Mouse (Mus musculus): ENCODE measurements around the gene Vmn2r87. TPM values are rescaled to one million over a fixed set of nuclear protein-coding genes. Genes with fewer than 3 reads are reported as not detected.
"Not testable (repeated sequence)": the region's sequence is repeated elsewhere in the genome, so short reads cannot be mapped to it uniquely, and the experiment has no call there.

Vmn2r87 gene
- not detected in 2 replicates for polyA plus RNA-seq (2014; fragmentation: Nextera tagmentation; extraction: Ambion mirVana)

DNA sequence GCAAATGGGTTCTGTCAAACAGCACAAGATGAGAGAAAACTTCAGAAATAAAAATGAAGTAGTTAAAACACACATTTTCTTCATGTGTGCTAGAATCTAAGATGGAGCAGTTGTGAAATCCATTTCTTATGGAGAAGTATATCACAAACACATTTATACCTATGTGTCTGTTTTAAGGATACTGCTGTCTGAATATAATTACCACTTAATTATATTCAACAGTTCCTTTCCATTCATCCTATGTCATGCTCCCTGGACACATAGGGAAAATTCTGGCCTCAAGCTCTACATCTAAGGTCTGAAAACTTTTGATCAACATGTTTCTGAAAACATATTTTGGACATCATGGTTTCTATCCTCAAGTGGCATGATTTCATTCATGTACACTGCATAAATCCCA, at the start of gene Vmn2r87:
Gene Vmn2r87, minus strand, starts transcription at position 101 of the 400 bp plus-strand sequence.
- no peak within 1 kb of the TSS for H3K27ac ChIP-seq (ENCODE audit: low read depth)
- no peaks in the 10 kb centered on the region for H3K36me3 ChIP-seq (ENCODE audit: control insufficient read depth, insufficient read depth, low read length)
- H3K4me2 ChIP-seq (ENCODE audit: low read length): no peak within 1 kb of the TSS
- no peaks in the 10 kb centered on the region for H3K4me1 ChIP-seq (replicated peaks; ENCODE audit: control insufficient read depth, insufficient read depth, low read length)
- H3K27me3 ChIP-seq (replicated peaks; ENCODE audit: control insufficient read depth, insufficient read depth, low read length): no peaks in the 10 kb centered on the region
- H3K9ac ChIP-seq (ENCODE audit: low read length): no peak within 1 kb of the TSS
- no peak for ATAC-seq (replicated peaks; ENCODE audit: low FRiP score, low TSS enrichment, low read depth)
- H3K4me3 ChIP-seq (ENCODE audit: low read depth, low read length): no peak within 1 kb of the TSS
- no peak for DNase-seq (ENCODE audit: low spot score)
- H3K9me3 ChIP-seq (ENCODE audit: control insufficient read depth, low read length): no peaks in the 10 kb centered on the region

DNA sequence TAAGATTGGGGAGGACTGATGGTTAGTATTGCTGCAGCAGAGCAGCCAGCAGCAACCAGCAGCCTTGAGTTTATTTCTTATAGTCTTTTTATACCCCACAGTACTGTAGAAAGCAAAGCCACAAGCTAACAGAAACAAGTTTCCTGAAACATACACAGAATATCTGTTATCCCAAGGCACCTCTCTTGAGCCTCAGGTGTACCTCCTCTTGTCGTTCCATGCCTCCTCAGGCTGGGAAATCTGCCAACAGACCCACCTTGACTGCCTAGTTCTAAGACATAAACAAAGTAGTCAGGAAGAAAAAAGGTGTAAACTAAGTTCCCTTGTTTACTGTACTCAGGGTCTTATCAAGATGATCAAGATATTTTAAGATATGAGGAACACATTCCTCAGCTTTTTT, 47.1 kb upstream of the Vmn2r87 start:
- WGBS: 48% methylated on average over 1 of the region's 1 CpGs
- not testable (repeated sequence) for H3K4me2 ChIP-seq (ENCODE audit: low read length); H3K9me3 ChIP-seq (ENCODE audit: control insufficient read depth, low read length); H3K36me3 ChIP-seq (ENCODE audit: control insufficient read depth, insufficient read depth, low read length); H3K9ac ChIP-seq (ENCODE audit: low read length); H3K4me3 ChIP-seq (ENCODE audit: low read depth, low read length); H3K4me1 ChIP-seq (replicated peaks; ENCODE audit: control insufficient read depth, insufficient read depth, low read length); DNase-seq (ENCODE audit: low spot score); H3K27ac ChIP-seq (ENCODE audit: low read depth); ATAC-seq (replicated peaks; ENCODE audit: low FRiP score, low TSS enrichment, low read depth); H3K27me3 ChIP-seq (replicated peaks; ENCODE audit: control insufficient read depth, insufficient read depth, low read length)

DNA sequence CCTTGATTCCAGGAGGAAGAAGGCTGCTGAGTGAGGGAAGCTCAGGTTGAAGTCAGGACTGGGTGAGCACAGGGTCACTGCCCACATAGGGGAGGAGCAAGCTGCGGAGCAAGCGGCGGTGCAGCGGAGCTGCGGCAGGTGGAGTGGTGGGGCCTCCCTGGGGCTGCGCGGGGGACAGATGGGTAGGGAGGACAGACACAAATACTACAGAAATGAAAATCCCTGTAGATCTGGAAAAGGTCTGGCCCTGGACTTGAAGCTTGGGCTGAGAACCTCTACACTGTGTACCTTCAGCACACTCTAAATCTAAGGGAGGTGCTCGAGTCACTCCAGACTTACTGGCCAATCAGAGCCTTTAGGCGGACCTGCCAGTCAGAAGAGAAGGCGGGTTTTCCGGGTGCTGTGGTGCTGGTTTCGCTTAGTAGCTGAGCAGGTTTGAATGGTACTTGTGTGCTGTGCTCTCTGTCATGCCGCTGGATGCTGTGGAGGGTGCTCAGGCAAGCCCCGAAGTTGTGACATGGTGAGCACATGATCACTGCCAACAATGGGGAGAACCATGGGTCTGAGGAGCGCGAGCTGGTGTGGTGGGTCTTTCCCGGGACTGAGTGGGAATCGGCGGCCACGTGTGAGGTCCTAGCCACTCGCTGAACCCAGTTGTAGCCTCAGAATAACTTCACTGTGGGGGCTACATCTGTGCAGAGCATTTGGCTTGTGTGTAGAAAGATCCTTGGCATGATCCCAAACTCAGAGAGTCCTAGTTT, 44.9 kb upstream of the Vmn2r87 start:
- WGBS: 1% methylated on average over 20 of the region's 21 CpGs

DNA sequence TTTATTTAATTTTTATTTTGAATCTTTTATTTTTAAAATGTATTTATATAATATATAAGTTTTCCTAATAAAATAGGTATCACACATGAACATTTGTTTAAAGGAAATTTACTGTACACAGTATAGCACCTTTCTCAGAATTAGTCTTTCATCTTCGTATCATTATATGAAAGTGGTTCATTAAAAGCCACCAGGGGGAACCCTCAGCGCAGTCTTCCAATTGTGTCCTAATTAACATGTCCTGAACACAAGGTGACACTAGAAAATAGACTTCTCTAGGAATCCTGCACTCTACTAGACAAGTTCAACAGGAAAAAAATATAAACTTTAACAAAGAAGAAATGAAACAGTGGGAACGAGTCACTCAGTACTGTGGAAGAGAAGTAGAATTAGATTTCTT, 38.9 kb upstream of the Vmn2r87 start:
- 78% methylated on average over 3 of the region's 3 CpGs for WGBS
- no peak for DNase-seq (ENCODE audit: low spot score)
- Histone ChIP-seq H3K4me1 (replicated peaks; ENCODE audit: control insufficient read depth, insufficient read depth, low read length) (no peaks in the 10 kb centered on the region), H3K27me3 (replicated peaks; ENCODE audit: control insufficient read depth, insufficient read depth, low read length) (no peaks in the 10 kb centered on the region), H3K27ac (ENCODE audit: low read depth) (no peak overlapping the region), H3K36me3 (ENCODE audit: control insufficient read depth, insufficient read depth, low read length) (no peaks in the 10 kb centered on the region), H3K9ac (ENCODE audit: low read length) (no peak overlapping the region), H3K4me3 (ENCODE audit: low read depth, low read length) (no peak overlapping the region), H3K4me2 (ENCODE audit: low read length) (no peak overlapping the region), H3K9me3 (ENCODE audit: control insufficient read depth, low read length) (no peaks in the 10 kb centered on the region)
- no peak for ATAC-seq (replicated peaks; ENCODE audit: low FRiP score, low TSS enrichment, low read depth)

More for the DNA sequence above, 44.9 kb upstream of the Vmn2r87 start:
- peak; percentile 87 for DNase-seq (ENCODE audit: low spot score)
- H3K9me3 ChIP-seq (ENCODE audit: control insufficient read depth, low read length); H3K36me3 ChIP-seq (ENCODE audit: control insufficient read depth, insufficient read depth, low read length); H3K4me1 ChIP-seq (replicated peaks; ENCODE audit: control insufficient read depth, insufficient read depth, low read length); H3K27ac ChIP-seq (ENCODE audit: low read depth); H3K27me3 ChIP-seq (replicated peaks; ENCODE audit: control insufficient read depth, insufficient read depth, low read length): not testable (repeated sequence)
- Histone ChIP-seq H3K9ac (ENCODE audit: low read length) (peak overlapping the region; percentile 42), H3K4me3 (ENCODE audit: low read depth, low read length) (peak overlapping the region; percentile 47), H3K4me2 (ENCODE audit: low read length) (peak overlapping the region; percentile 55)
- peak; percentile 98 for ATAC-seq (replicated peaks; ENCODE audit: low FRiP score, low TSS enrichment, low read depth)

DNA sequence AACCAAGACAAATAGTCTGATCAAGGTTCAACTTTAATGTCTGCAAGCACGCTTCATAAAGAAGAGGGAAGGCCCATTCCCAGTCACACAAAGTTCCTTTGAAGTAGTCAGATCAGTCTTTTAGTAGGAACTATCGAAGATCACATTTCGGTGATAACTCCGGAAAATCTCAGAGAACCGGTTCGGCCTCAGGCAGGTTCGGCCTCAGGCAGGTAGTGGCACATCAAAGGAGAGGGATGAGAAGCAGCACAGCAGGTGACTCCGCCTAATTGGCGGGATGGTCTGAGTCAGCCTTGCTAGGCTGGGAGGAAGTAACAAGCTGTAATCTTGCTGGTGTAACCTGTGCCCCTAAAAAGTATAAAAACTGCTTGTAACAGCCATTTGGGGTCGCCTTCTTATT, 30.7 kb upstream of the Vmn2r87 start:
- Histone ChIP-seq H3K9ac (ENCODE audit: low read length) (no peak overlapping the region), H3K27me3 (replicated peaks; ENCODE audit: control insufficient read depth, insufficient read depth, low read length) (no peaks in the 10 kb centered on the region), H3K4me3 (ENCODE audit: low read depth, low read length) (no peak overlapping the region), H3K9me3 (ENCODE audit: control insufficient read depth, low read length) (no peaks in the 10 kb centered on the region), H3K36me3 (ENCODE audit: control insufficient read depth, insufficient read depth, low read length) (no peaks in the 10 kb centered on the region), H3K27ac (ENCODE audit: low read depth) (no peak overlapping the region), H3K4me2 (ENCODE audit: low read length) (no peak overlapping the region), H3K4me1 (replicated peaks; ENCODE audit: control insufficient read depth, insufficient read depth, low read length) (no peaks in the 10 kb centered on the region)
- 48% methylated on average over 10 of the region's 10 CpGs for WGBS
- DNase-seq (ENCODE audit: low spot score) (no peak), ATAC-seq (replicated peaks; ENCODE audit: low FRiP score, low TSS enrichment, low read depth) (no peak)

DNA sequence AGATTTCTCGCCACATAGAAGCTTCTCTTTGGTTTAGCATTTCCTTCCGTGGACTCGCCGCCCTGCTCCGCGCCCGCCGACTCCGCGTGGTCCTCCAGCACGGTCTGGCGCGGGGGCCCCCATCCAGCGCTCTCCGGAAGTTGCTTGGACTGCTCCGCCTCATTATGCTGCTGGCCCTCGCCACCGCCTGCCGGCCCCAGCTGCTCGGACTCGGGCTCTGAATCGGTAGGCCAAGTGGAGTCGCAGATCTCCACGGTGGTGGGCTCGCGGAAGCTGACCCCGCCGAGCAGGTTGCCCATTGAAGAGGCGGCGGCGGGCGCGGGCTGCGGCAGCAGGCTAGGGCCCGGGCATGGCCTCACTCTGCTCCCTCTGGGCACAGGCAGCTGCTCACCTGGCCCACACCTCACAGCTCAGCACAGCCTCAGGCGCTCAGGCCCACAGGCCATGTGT, 26.9 kb downstream of the Vmn2r87 start:
- Histone ChIP-seq H3K4me2 (ENCODE audit: low read length) (peak overlapping the region; percentile 70), H3K9me3 (ENCODE audit: control insufficient read depth, low read length) (no peaks in the 10 kb centered on the region), H3K4me1 (replicated peaks; ENCODE audit: control insufficient read depth, insufficient read depth, low read length) (no peaks in the 10 kb centered on the region), H3K27ac (ENCODE audit: low read depth) (no peak overlapping the region), H3K27me3 (replicated peaks; ENCODE audit: control insufficient read depth, insufficient read depth, low read length) (no peaks in the 10 kb centered on the region), H3K36me3 (ENCODE audit: control insufficient read depth, insufficient read depth, low read length) (no peaks in the 10 kb centered on the region), H3K9ac (ENCODE audit: low read length) (peak overlapping the region; percentile 56), H3K4me3 (ENCODE audit: low read depth, low read length) (peak overlapping the region; percentile 39)
- ATAC-seq (replicated peaks; ENCODE audit: low FRiP score, low TSS enrichment, low read depth): peak; percentile 95
- whole genome bisulfite sequencing: 1% methylated on average over 36 of the region's 36 CpGs
- peak; percentile 76 for DNase-seq (ENCODE audit: low spot score)

DNA sequence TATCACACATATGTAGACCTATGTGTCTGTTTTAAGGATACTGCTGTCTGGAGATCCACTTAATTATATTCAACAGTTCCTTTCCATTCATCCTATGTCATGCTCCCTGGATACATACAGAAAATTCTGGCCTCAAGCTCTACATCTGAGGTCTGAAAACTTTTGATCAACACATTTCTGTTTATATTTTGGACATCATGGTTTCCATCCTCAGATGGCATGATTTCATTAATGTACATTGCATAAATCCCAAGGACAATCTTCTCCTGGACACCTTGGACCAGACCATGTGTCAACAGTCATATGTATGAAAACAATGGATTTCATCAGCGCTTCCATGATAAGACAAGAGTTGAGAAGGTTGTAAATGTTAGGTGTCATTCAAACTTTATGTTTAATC, 41.2 kb downstream of the Vmn2r87 start, which contains the start of gene Vmn2r86:
Gene Vmn2r86, minus strand, starts transcription at position 101 of the 400 bp plus-strand sequence.
- 88% methylated on average over 1 of the region's 1 CpGs for WGBS
- not testable (repeated sequence) for ATAC-seq (replicated peaks; ENCODE audit: low FRiP score, low TSS enrichment, low read depth); H3K27ac ChIP-seq (ENCODE audit: low read depth); H3K4me3 ChIP-seq (ENCODE audit: low read depth, low read length); H3K36me3 ChIP-seq (ENCODE audit: control insufficient read depth, insufficient read depth, low read length); H3K27me3 ChIP-seq (replicated peaks; ENCODE audit: control insufficient read depth, insufficient read depth, low read length); DNase-seq (ENCODE audit: low spot score); H3K9me3 ChIP-seq (ENCODE audit: control insufficient read depth, low read length); H3K4me1 ChIP-seq (replicated peaks; ENCODE audit: control insufficient read depth, insufficient read depth, low read length); H3K9ac ChIP-seq (ENCODE audit: low read length); H3K4me2 ChIP-seq (ENCODE audit: low read length)

DNA sequence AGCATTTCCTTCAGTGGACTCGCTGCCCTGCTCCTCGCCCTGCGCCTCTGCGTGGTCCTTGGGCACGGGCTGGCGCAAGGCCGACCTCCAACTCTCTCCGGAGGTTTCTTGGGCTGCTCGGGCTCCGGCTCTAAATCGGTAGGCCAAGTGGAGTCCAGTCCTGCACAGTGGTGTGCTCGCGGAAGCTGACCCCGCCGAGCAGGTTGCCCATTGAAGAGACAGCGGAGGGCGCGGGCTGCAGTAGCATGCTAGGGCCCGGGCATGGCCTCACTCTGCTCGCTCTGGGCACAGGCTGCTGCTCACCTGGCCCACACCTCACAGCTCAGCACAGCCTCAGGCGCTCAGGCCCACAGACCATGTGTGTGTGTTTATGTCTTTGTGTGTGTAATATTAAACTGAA, 52.4 kb downstream of the Vmn2r87 start:
- Histone ChIP-seq H3K27ac (ENCODE audit: low read depth) (no peak overlapping the region), H3K9ac (ENCODE audit: low read length) (no peak overlapping the region), H3K9me3 (ENCODE audit: control insufficient read depth, low read length) (no peaks in the 10 kb centered on the region), H3K4me1 (replicated peaks; ENCODE audit: control insufficient read depth, insufficient read depth, low read length) (no peaks in the 10 kb centered on the region), H3K36me3 (ENCODE audit: control insufficient read depth, insufficient read depth, low read length) (no peaks in the 10 kb centered on the region), H3K27me3 (replicated peaks; ENCODE audit: control insufficient read depth, insufficient read depth, low read length) (no peaks in the 10 kb centered on the region), H3K4me3 (ENCODE audit: low read depth, low read length) (no peak overlapping the region), H3K4me2 (ENCODE audit: low read length) (no peak overlapping the region)
- WGBS: 89% methylated on average over 21 of the region's 21 CpGs
- DNase-seq (ENCODE audit: low spot score) (no peak), ATAC-seq (replicated peaks; ENCODE audit: low FRiP score, low TSS enrichment, low read depth) (0 out of 2 replicates have a peak, but pooled peaks have one; percentile 23)

All from intestine, embryonic 14.5 days (tissue).